Mouse (Mus musculus) kidney, embryonic 14.5 days (tissue): ENCODE measurements around the gene Nkx2-5. TPM values are rescaled to one million over a fixed set of nuclear protein-coding genes. Genes with fewer than 3 reads are reported as not detected.

Experiments
- ATAC-seq: fragments of 200-750 bp; cut with Nextera tagmentation; 2 replicates; pipeline ENCODE4 v1.8.0; 2017; ENCODE audit warnings: moderate number of reproducible peaks, mild to moderate bottlenecking, moderate TSS enrichment, moderate library complexity; ENCODE audit not compliant: low FRiP score, low TSS enrichment
- H3K27ac ChIP-seq: fragments of 300-500 bp; sonication (generic); 2 replicates; pipeline ENCODE4 v1.5.1; 2014; ENCODE audit warnings: low read depth, mild to moderate bottlenecking, low read length, moderate library complexity, mixed read lengths
- H3K27me3 ChIP-seq: fragments of 300-500 bp; sonication (generic); 2 replicates; pipeline ENCODE4 v1.6.1; 2014; ENCODE audit warnings: mild to moderate bottlenecking, low read length; ENCODE audit not compliant: control insufficient read depth, insufficient read depth
- H3K36me3 ChIP-seq: fragments of 300-500 bp; sonication (generic); 2 replicates; pipeline ENCODE4 v1.6.1; 2014; ENCODE audit warnings: low read length, mixed read lengths; ENCODE audit not compliant: control insufficient read depth, insufficient read depth
- H3K4me1 ChIP-seq: fragments of 300-500 bp; sonication (generic); 2 replicates; pipeline ENCODE4 v1.6.1; 2014; ENCODE audit warnings: low read length, mixed read lengths; ENCODE audit not compliant: control insufficient read depth, insufficient read depth
- H3K4me2 ChIP-seq: fragments of 300-500 bp; sonication (generic); replicated peaks from 2 replicates; pipeline ENCODE4 v1.6.1; 2014; ENCODE audit warnings: low read depth, mild to moderate bottlenecking, low read length
- H3K4me3 ChIP-seq: fragments of 300-500 bp; sonication (generic); 2 replicates; pipeline ENCODE4 v1.5.1; 2014; ENCODE audit warnings: mild to moderate bottlenecking, low read length
- H3K9ac ChIP-seq: fragments of 300-500 bp; sonication (generic); 2 replicates; pipeline ENCODE4 v1.6.1; 2014; ENCODE audit warnings: low read depth, mild to moderate bottlenecking, low read length, moderate library complexity
- H3K9me3 ChIP-seq: fragments of 300-500 bp; sonication (generic); 2 replicates; pipeline ENCODE4 v1.6.1; 2016; ENCODE audit warnings: low read length; ENCODE audit not compliant: control insufficient read depth
- WGBS: fragments of 180-500 bp; shearing (Covaris S2); extraction: QIAGEN DNeasy Blood & Tissue Kit; methylation state at CpG from one replicate; pipeline ENCODE4 v1.1.7; 2014; 5-methylcytosine and 5-hydroxymethylcytosine counted together
- polyA plus RNA-seq: library from polyadenylated mRNA; unstranded; fragments of >200 nt; fragmentation: Nextera tagmentation; extraction: Ambion mirVana; gene quantifications from 2 replicates; pipeline ENCODE4 v1.2.1, GENCODE M21; 2014

Nkx2-5 gene
- polyA plus RNA-seq, 1 experiment from 2014 or later = not detected

GRCm38 (mm10) chr17:26861383-26861782 lies 16.6 kb upstream of the Nkx2-5 start:
- no peaks in the 10 kb centered on the region for H3K4me1 ChIP-seq
- no peaks in the 10 kb centered on the region for H3K36me3 ChIP-seq
- no peak overlapping the region for H3K27ac ChIP-seq
- 4% methylated on average over 6 of the region's 6 CpGs for WGBS
- peaks cover 28% of the 10 kb centered on the region for H3K27me3 ChIP-seq
- H3K4me2 ChIP-seq = no peak overlapping the region
- peak; percentile 69; the same call in 1 of the 2 replicates for ATAC-seq
- H3K9ac ChIP-seq = no peak overlapping the region
- H3K4me3 ChIP-seq = no peak overlapping the region
- H3K9me3 ChIP-seq = peaks cover 2% of the 10 kb centered on the region; the same call in 1 of the 2 replicates

GRCm38 (mm10) chr17:26860906-26861305 lies 16.1 kb upstream of the Nkx2-5 start:
- Histone ChIP-seq H3K9me3 (peaks cover 2% of the 10 kb centered on the region; the same call in 1 of the 2 replicates), H3K4me3 (no peak overlapping the region), H3K9ac (no peak overlapping the region), H3K4me1 (no peaks in the 10 kb centered on the region), H3K36me3 (no peaks in the 10 kb centered on the region), H3K27ac (no peak overlapping the region), H3K27me3 (peaks cover 33% of the 10 kb centered on the region), H3K4me2 (no peak overlapping the region)
- 27% methylated on average over 4 of the region's 4 CpGs for WGBS
- no peak; the same call in 1 of the 2 replicates for ATAC-seq

GRCm38 (mm10) chr17:26852262-26852661 lies 7.5 kb upstream of the Nkx2-5 start:
- Histone ChIP-seq H3K4me1 (peaks cover 13% of the 10 kb centered on the region; the same call in 1 of the 2 replicates), H3K27me3 (peaks cover 93% of the 10 kb centered on the region), H3K9ac (no peak overlapping the region), H3K4me3 (no peak overlapping the region), H3K4me2 (no peak overlapping the region), H3K27ac (no peak overlapping the region), H3K9me3 (no peaks in the 10 kb centered on the region), H3K36me3 (no peaks in the 10 kb centered on the region)
- ATAC-seq = no peak
- 12% methylated on average over 4 of the region's 4 CpGs for WGBS

- no peak overlapping the region for H3K4me2 ChIP-seq
- H3K36me3 ChIP-seq = no peaks in the 10 kb centered on the region
- ATAC-seq = no peak
- H3K4me1 ChIP-seq = peaks cover 13% of the 10 kb centered on the region; the same call in 1 of the 2 replicates
- H3K4me3 ChIP-seq = peak overlapping the region; percentile 24; the same call in 1 of the 2 replicates
- no peak overlapping the region for H3K27ac ChIP-seq
- WGBS = 6% methylated on average over 8 of the region's 8 CpGs
- H3K27me3 ChIP-seq = peaks cover 92% of the 10 kb centered on the region
- H3K9me3 ChIP-seq = no peaks in the 10 kb centered on the region
- no peak overlapping the region for H3K9ac ChIP-seq
Measured at GRCm38 (mm10) chr17:26851136-26851460, 6.3 kb upstream of the Nkx2-5 start.

GRCm38 (mm10) chr17:26850358-26851135 lies 5.7 kb upstream of the Nkx2-5 start:
- H3K9me3 ChIP-seq = no peaks in the 10 kb centered on the region
- H3K27me3 ChIP-seq = peaks cover 92% of the 10 kb centered on the region
- ATAC-seq = no peak
- H3K9ac ChIP-seq = no peak overlapping the region
- no peaks in the 10 kb centered on the region for H3K36me3 ChIP-seq
- 1% methylated on average over 48 of the region's 48 CpGs for WGBS
- peak overlapping the region; percentile 27; the same call in 1 of the 2 replicates for H3K4me2 ChIP-seq
- H3K4me3 ChIP-seq = peak overlapping the region; percentile 24
- no peak overlapping the region for H3K27ac ChIP-seq
- H3K4me1 ChIP-seq = peaks cover 13% of the 10 kb centered on the region; the same call in 1 of the 2 replicates

DNA sequence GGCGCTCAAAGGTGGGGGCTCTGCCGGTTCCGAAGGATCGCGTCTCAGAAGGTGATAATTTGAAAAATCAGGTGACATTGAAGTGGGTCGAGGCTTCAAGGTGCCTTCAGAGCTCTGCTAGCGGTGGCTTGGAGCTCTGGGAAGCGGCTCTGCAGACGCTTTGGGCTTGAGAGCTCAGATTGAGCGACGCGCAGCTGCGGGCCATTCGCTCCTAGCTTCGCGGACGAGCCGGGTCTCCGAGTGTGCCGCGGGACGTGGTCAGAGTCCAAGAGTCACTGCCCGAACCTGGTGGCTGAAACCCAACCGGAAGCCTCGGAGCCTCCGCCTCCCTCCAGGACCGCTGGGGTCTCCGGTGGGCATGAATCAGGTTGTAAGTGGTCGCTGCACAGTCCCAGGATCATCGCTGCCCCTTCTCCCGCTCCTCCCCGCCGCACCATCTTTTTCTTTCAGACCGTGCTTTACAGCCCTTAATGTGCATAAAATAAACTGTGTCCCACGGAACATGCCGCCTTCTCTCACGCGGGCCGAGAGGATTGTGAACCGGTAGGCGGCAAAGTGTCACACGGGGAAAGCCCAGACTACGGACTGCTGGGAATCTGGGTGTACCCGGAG lies 5.0 kb upstream of the Nkx2-5 start:
- H3K36me3 ChIP-seq = no peaks in the 10 kb centered on the region
- peak overlapping the region; percentile 27; the same call in 1 of the 2 replicates for H3K4me2 ChIP-seq
- no peak for ATAC-seq
- H3K4me3 ChIP-seq = peak overlapping the region; percentile 24
- H3K9ac ChIP-seq = no peak overlapping the region
- H3K27ac ChIP-seq = no peak overlapping the region
- H3K27me3 ChIP-seq = peaks cover 92% of the 10 kb centered on the region
- no peaks in the 10 kb centered on the region for H3K9me3 ChIP-seq
- under 1% methylated on average over 44 of the region's 44 CpGs for WGBS
- peaks cover 13% of the 10 kb centered on the region; the same call in 1 of the 2 replicates for H3K4me1 ChIP-seq

DNA sequence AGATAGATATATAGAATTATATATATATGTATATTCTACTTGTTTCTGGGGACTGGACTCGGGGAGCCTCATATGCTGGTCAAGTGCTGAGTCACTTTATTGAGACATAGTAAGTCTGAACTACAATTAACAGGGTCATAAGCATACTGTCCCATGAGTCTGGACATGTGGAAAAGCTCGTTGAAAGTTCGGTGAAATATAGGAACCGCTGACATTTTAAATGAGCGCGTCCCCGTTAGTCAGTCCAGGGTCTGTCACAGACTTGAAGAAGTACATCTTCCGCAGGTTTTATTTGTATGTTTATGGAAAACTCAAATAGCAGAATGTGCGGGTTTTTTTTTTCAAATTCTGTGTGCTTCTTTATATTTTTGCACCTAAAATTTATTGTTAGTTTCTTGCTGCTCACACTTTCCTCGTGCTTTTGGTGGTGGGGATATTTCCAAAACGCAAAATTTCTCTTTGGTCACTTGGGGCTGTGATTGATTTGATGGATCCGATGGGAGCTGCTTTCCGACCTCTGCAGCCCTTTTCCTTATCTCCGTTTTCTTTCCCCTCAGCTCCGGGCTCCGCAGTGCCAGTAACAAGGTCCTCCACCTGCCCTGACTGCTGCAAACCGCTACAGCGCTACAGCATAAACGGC lies 4.4 kb upstream of the Nkx2-5 start:
- H3K9ac ChIP-seq = no peak overlapping the region
- no peak for ATAC-seq
- peak overlapping the region; percentile 24; the same call in 1 of the 2 replicates for H3K4me3 ChIP-seq
- H3K9me3 ChIP-seq = no peaks in the 10 kb centered on the region
- peaks cover 13% of the 10 kb centered on the region; the same call in 1 of the 2 replicates for H3K4me1 ChIP-seq
- WGBS = 6% methylated on average over 19 of the region's 19 CpGs
- no peak overlapping the region for H3K27ac ChIP-seq
- H3K27me3 ChIP-seq = peaks cover 92% of the 10 kb centered on the region
- no peaks in the 10 kb centered on the region for H3K36me3 ChIP-seq
- no peak overlapping the region for H3K4me2 ChIP-seq

GRCm38 (mm10) chr17:26848236-26848635 lies 3.4 kb upstream of the Nkx2-5 start:
- H3K4me3 ChIP-seq = no peak overlapping the region
- no peak for ATAC-seq
- no peak overlapping the region for H3K4me2 ChIP-seq
- H3K4me1 ChIP-seq = peaks cover 13% of the 10 kb centered on the region; the same call in 1 of the 2 replicates
- under 1% methylated on average over 6 of the region's 6 CpGs for WGBS
- no peak overlapping the region for H3K27ac ChIP-seq
- no peak overlapping the region for H3K9ac ChIP-seq
- no peaks in the 10 kb centered on the region for H3K9me3 ChIP-seq
- H3K27me3 ChIP-seq = peaks cover 92% of the 10 kb centered on the region
- H3K36me3 ChIP-seq = no peaks in the 10 kb centered on the region
